In genomic region chr4:152213760-152214480, GRCm38 (mm10) we compare ENCODE assay signal across 8 mouse cellular contexts. TPM values are rescaled to one million over a fixed set of nuclear protein-coding genes. Genes with fewer than 3 reads are reported as not detected.
DNase-seq lines count a peak whose midpoint lies in the region; ATAC-seq and TF ChIP-seq lines count a peak whose summit lies in the region.

No protein-coding gene starts in this region.

- no peak overlapping the region for H3K9ac ChIP-seq in hindbrain, embryonic 11.5 days (ENCODE audit: low read depth, low read length)
- H3K9ac ChIP-seq in lung, postnatal 0 days (replicated peaks; ENCODE audit: low read depth) = no peak overlapping the region

- ATAC-seq in hindbrain, embryonic 11.5 days (ENCODE audit: low FRiP score) = peak; percentile 64
- peak; percentile 49 for ATAC-seq in lung, postnatal 0 days

- no peak for TF ChIP-seq POLR2A in cerebellum, adult 2 months (IDR thresholded peaks at IDR 0.05; ENCODE audit: borderline replicate concordance, insufficient read depth, low read length)

- peak; percentile 98 for TF ChIP-seq CTCF in cerebellum, adult 2 months (IDR thresholded peaks at IDR 0.05; ENCODE audit: borderline replicate concordance, insufficient read depth, low read depth, low read length)
- peak; percentile 98 for TF ChIP-seq CTCF in lung, postnatal 0 days (IDR thresholded peaks at IDR 0.05)

- no peaks in the 10 kb centered on the region for H3K36me3 ChIP-seq in hindbrain, embryonic 11.5 days (ENCODE audit: control insufficient read depth, insufficient read depth, low read length)
- no peaks in the 10 kb centered on the region for H3K36me3 ChIP-seq in lung, postnatal 0 days (ENCODE audit: insufficient read depth, low read length)

- no peak overlapping the region for H3K4me3 ChIP-seq in cerebellum, adult 2 months (replicated peaks; ENCODE audit: insufficient read depth, low read depth, low read length)
- H3K4me3 ChIP-seq in hindbrain, embryonic 11.5 days (ENCODE audit: low read depth, low read length) = no peak overlapping the region
- H3K4me3 ChIP-seq in lung, postnatal 0 days (ENCODE audit: low read depth, low read length) = no peak overlapping the region

- peaks cover 45% of the 10 kb centered on the region for H3K4me1 ChIP-seq in cerebellum, adult 2 months (ENCODE audit: control insufficient read depth, insufficient read depth, low read length)
- H3K4me1 ChIP-seq in hindbrain, embryonic 11.5 days (replicated peaks; ENCODE audit: control insufficient read depth, insufficient read depth, low read length) = no peaks in the 10 kb centered on the region
- H3K4me1 ChIP-seq in lung, postnatal 0 days (ENCODE audit: insufficient read depth, low read depth, low read length) = no peaks in the 10 kb centered on the region

- DNase-seq in MN1 (ENCODE audit: low spot score) = peak; percentile 93
- DNase-seq in cerebellum, adult 2 months = peak; percentile 84 to 95
- peak; percentile 88 for DNase-seq in forelimb bud, embryonic 11.5 days (ENCODE audit: low read depth, low spot score)
- DNase-seq in hindbrain, embryonic 11.5 days (ENCODE audit: low spot score) = peak; percentile 95
- DNase-seq in layer of hippocampus, adult 9-10 months (ENCODE audit: low spot score) = peak; percentile 94
- peak; percentile 88 for DNase-seq in lung, postnatal 0 days (ENCODE audit: low spot score)
- DNase-seq in ovary, postnatal 14 days (ENCODE audit: low spot score) = peak; percentile 97
- DNase-seq in thymus, postnatal 0 days (ENCODE audit: low spot score) = peak; percentile 80

- no peaks in the 10 kb centered on the region for H3K9me3 ChIP-seq in hindbrain, embryonic 11.5 days (ENCODE audit: control insufficient read depth, low read length)
- no peaks in the 10 kb centered on the region for H3K9me3 ChIP-seq in lung, postnatal 0 days (ENCODE audit: low read length)

- no peaks in the 10 kb centered on the region for H3K27me3 ChIP-seq in cerebellum, adult 2 months (ENCODE audit: control insufficient read depth, insufficient read depth, low read length)
- H3K27me3 ChIP-seq in hindbrain, embryonic 11.5 days (ENCODE audit: control insufficient read depth, insufficient read depth, low read length) = peaks cover 5% of the 10 kb centered on the region; the same call in 1 of the 2 replicates
- H3K27me3 ChIP-seq in lung, postnatal 0 days (replicated peaks; ENCODE audit: insufficient read depth, low read length) = no peaks in the 10 kb centered on the region

- no peak for TF ChIP-seq EP300 in lung, postnatal 0 days (IDR thresholded peaks at IDR 0.05)

- no peak overlapping the region for H3K27ac ChIP-seq in cerebellum, adult 2 months (ENCODE audit: insufficient read depth, low read length)
- no peak overlapping the region for H3K27ac ChIP-seq in hindbrain, embryonic 11.5 days (ENCODE audit: low read depth, low read length)
- no peak overlapping the region for H3K27ac ChIP-seq in lung, postnatal 0 days (ENCODE audit: low read length)

- 31% methylated on average over 6 of the region's 6 CpGs for WGBS in cerebellum, adult 2 months
- 37% methylated on average over 6 of the region's 6 CpGs for WGBS in hindbrain, embryonic 11.5 days
- 35% methylated on average over 6 of the region's 6 CpGs for WGBS in lung, postnatal 0 days

- no peak overlapping the region for H3K4me2 ChIP-seq in hindbrain, embryonic 11.5 days (replicated peaks; ENCODE audit: low read depth, low read length)
- H3K4me2 ChIP-seq in lung, postnatal 0 days (replicated peaks; ENCODE audit: low read depth, low read length) = no peak overlapping the region

RNA-seq across cellular contexts. Expression of gene Acot7, which starts 36.0 kb away (rescaled TPM):
- 508 and 523 TPM in 2 replicates for polyA plus RNA-seq in cerebellum, adult 2 months (2012; rRNA removed)
- 116 and 125 TPM in 2 replicates for polyA plus RNA-seq in hindbrain, embryonic 11.5 days (2014; fragmentation: Nextera tagmentation; extraction: Ambion mirVana)
- 59.2 and 63.4 TPM in 2 replicates for polyA plus RNA-seq in lung, postnatal 0 days (2015; fragmentation: Nextera tagmentation; extraction: Ambion mirVana)
- polyA plus RNA-seq in thymus, postnatal 0 days (2015; fragmentation: Nextera tagmentation; extraction: Ambion mirVana) = 65.1 and 98.8 TPM in 2 replicates

RNA-seq across cellular contexts. Expression of gene Hes2, which starts 55.3 kb away (rescaled TPM):
- polyA plus RNA-seq in cerebellum, adult 2 months (2012; rRNA removed) = not detected in 2 replicates
- polyA plus RNA-seq in hindbrain, embryonic 11.5 days (2014; fragmentation: Nextera tagmentation; extraction: Ambion mirVana) = 2.7 and 4.3 TPM in 2 replicates
- 0.26 and 0.33 TPM in 2 replicates for polyA plus RNA-seq in lung, postnatal 0 days (2015; fragmentation: Nextera tagmentation; extraction: Ambion mirVana)
- 0.21 TPM in 1 of 2 replicates, not detected in the other for polyA plus RNA-seq in thymus, postnatal 0 days (2015; fragmentation: Nextera tagmentation; extraction: Ambion mirVana)
